Mouse (Mus musculus) bone marrow, adult 2 months (tissue): ENCODE results near the gene Sox9. TPM values are rescaled to one million over a fixed set of nuclear protein-coding genes. Genes with fewer than 3 reads are reported as not detected.

Experiments used
- H3K27ac ChIP-seq: fragments of 200-500 bp; 2 replicates; pipeline ENCODE4 v1.5.1; 2012; ENCODE audit warnings: low read depth, mild to moderate bottlenecking, control low read depth, inconsistent platforms, low read length; ENCODE audit not compliant: control insufficient read depth, poor library complexity, insufficient read depth
- H3K4me1 ChIP-seq: fragments of 200-500 bp; 2 replicates; pipeline ENCODE4 v1.6.1; 2011; ENCODE audit warnings: low read length; ENCODE audit not compliant: control insufficient read depth, insufficient read depth
- H3K4me3 ChIP-seq: fragments of 200-500 bp; replicated peaks from 2 replicates; pipeline ENCODE3; 2011; ENCODE audit warnings: mild to moderate bottlenecking, low read depth, low read length, control low read depth; ENCODE audit not compliant: control insufficient read depth
- CTCF ChIP-seq: fragments of 200-500 bp; IDR thresholded peaks from 2 replicates; pipeline ENCODE4 v1.5.1; 2011; ENCODE audit warnings: low read length, control low read depth; ENCODE audit not compliant: control insufficient read depth, insufficient read depth
- POLR2A ChIP-seq: fragments of 200-500 bp; IDR thresholded peaks from 2 replicates; pipeline ENCODE4 v1.6.1; 2011; ENCODE audit warnings: low read depth, mild to moderate bottlenecking, control low read depth, low read length, borderline replicate concordance; ENCODE audit not compliant: control insufficient read depth
- WGBS: fragments of 180-500 bp; shearing (Covaris S2); methylation state at CpG from one replicate; pipeline ENCODE4 v1.1.7; 2018; 5-methylcytosine and 5-hydroxymethylcytosine counted together
- polyA plus RNA-seq: library from polyadenylated mRNA; stranded (reverse); fragments of >200 nt; gene quantifications from 2 replicates; pipeline ENCODE4 v1.2.4, GENCODE M21; 2011; ENCODE audit warnings: low replicate concordance; ENCODE audit not compliant: missing spikeins, insufficient read depth, insufficient read length

Sox9 gene
- polyA plus RNA-seq, 1 experiment, result 0.97 TPM

GRCm38 (mm10) chr11:112810447-112811151 is 28.6 kb downstream of the Sox9 start:
- WGBS, result 4% methylated on average over 17 of the region's 17 CpGs
- Histone ChIP-seq H3K4me3 (no peak overlapping the region), H3K27ac (no peak overlapping the region), H3K4me1 (no peaks in the 10 kb centered on the region)
- no peak for TF ChIP-seq CTCF
- no peak for TF ChIP-seq POLR2A

DNA sequence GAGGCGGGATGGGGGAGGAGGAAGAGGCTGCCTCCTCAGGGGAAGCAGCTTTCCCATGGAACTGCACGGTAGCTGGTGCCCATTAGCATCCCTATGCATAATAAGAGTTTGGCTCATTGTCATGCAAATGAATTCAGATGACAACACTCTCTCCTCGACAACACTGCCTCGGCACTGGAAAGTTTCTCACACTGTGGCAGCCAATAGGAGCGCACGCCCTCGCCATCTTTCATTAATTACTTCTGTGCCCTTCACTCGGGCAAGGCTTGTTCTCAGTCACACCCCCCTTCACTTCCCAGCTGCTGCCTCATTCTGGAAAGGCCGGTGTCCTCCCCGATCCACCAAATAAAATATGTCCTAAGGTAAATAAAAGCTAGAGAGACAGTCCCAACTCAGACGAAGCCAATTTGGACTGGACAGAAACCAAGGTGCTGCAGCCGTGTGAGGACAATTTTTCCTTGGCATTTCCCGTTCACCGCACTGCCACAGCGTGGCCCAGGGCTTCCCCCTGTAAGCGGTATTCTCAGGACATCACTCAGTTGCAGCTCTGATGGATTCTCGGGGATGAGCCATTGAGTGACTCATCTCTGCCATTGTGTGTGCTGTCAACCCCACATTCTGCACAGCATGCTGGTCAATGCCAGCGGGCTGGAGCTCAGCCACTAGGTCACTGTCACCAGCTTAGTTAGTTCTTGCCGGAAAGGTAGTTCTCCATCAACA is 29.3 kb downstream of the Sox9 start:
- TF ChIP-seq CTCF (no peak), POLR2A (no peak)
- WGBS, result 7% methylated on average over 19 of the region's 19 CpGs
- H3K27ac ChIP-seq, result no peak overlapping the region
- H3K4me3 ChIP-seq, result no peak overlapping the region
- H3K4me1 ChIP-seq, result no peaks in the 10 kb centered on the region

DNA sequence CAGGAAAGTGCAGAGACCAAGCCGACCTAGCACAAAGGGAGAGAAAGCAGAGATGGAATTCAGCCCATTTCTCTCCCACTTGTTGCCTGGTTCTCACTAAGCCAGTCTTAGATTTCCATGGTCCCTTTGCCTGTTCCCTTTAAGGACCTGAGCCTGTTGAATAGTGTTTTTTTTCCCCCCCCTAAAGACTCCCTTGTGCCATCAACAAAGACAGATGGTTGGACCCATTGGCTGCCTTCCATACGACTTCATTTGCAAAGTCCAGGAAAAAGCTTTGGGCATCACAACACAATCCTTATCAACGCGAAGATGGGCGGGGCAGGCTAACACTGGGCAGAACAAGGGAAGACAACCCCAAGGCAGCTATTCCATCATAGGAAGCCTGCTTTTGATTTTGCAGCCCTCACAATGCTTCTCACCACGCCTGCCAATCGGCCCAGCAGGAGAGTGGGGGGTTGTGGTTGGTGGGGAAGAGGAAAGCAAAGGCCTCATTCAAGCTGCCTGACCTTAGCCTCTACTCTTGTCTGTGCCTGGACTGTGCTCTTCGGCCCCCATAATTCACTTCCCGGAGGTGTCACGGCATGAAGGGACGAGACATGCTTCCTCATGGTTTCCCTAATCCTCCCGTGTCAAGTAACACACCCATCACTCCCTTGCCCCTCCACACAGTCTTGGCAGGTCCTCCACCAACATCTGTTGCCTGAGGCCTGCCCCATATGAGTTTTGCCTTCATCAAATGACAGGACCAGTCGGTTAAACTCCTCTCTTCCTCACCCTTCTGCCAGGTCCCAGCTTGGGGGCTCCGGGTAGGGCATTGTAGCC is 36.0 kb downstream of the Sox9 start:
- no peak for TF ChIP-seq POLR2A
- no peak for TF ChIP-seq CTCF
- WGBS, result 72% methylated on average over 14 of the region's 14 CpGs
- Histone ChIP-seq H3K4me3 (no peak overlapping the region), H3K4me1 (no peaks in the 10 kb centered on the region), H3K27ac (no peak overlapping the region)

- no peak overlapping the region for H3K27ac ChIP-seq
- TF ChIP-seq CTCF, result no peak
- TF ChIP-seq POLR2A, result no peak
- no peak overlapping the region for H3K4me3 ChIP-seq
- H3K4me1 ChIP-seq, result no peaks in the 10 kb centered on the region
- 60% methylated on average over 7 of the region's 7 CpGs for WGBS
Observed at GRCm38 (mm10) chr11:112818651-112819270, 36.7 kb downstream of the Sox9 start.

DNA sequence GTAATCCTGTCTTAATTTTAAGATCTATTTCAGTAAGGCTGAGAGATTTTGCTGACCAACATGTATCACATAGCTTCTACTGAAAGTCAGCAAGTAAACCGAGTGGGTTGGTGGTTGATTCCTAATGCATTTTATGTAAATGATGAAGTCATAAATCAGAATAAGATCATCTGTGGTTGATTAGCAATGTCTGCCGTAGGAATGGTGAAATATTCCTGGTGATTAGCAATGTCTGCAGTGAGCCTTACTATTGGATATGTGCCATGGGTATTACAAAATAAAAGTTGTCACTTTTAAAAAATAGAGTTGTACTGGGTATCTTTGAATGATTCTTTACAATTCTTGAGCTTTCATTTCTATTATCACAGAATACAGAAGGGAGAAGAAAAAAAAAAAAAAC is 39.5 kb downstream of the Sox9 start:
- H3K4me1 ChIP-seq, result no peaks in the 10 kb centered on the region
- no peak overlapping the region for H3K27ac ChIP-seq
- H3K4me3 ChIP-seq, result no peak overlapping the region
- TF ChIP-seq POLR2A (no peak), CTCF (no peak)
- WGBS, result 72% methylated on average over 2 of the region's 2 CpGs

DNA sequence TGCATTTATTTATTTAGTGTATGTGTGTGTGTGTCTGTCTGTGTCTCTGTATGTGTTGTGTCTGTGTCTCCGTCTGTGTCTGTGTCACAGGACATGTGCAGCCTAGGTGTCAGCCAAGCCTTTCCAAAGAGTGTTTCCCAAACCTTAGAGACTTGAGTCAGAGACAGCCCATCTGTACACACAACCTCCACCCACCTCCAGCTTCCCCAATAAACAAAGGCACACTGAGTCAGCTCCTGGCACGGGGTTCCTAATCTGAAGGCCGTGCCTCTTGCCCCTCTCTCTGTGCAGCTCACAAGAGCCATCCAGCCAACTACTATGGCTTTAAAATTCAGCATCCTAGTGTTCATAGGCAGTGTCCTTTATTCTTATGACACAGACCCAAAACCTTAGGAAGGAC is 42.1 kb downstream of the Sox9 start:
- Histone ChIP-seq H3K27ac (no peak overlapping the region), H3K4me3 (no peak overlapping the region), H3K4me1 (no peaks in the 10 kb centered on the region)
- TF ChIP-seq POLR2A, result no peak
- no peak for TF ChIP-seq CTCF
- WGBS, result 77% methylated on average over 3 of the region's 3 CpGs

DNA sequence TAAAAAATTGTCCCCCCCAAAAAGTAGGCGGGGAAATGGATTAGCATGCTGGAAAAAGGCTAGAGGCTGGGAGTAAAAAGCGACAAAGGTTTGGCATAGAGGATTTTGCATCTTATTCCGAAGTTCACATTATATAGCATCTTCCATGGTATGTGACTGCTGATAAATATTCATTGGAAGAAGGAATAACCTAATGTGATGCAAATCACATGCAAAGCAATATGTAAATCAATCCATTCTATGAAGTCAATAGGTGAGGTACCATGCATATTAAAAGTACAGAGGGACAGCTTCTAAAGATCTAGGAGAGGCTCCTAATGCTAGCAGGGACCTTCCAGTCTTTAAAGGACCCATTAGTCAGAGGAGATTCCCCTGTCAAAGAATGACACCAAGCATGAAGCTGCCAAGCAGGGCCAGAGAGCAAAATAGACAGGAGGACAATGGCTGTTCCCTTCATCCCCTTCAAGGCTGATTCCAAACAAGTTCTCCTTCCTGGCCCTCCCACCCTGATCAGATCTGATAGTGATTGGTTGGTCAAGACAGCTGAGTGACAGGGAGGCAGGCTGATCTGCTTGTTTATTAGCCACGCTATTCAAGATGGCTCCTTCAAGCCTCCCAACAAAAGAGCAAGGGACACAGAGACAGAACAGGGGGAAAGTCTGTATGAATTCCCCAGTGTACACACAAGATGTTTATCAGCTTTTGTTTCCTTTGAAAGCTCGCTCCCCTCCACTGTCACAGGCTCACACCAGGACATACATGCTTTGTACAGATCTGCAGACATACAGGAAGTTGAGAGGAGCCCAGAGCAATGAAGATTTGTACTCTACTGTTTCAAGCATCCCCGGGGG is 44.4 kb downstream of the Sox9 start:
- Histone ChIP-seq H3K27ac (no peak overlapping the region), H3K4me1 (no peaks in the 10 kb centered on the region), H3K4me3 (no peak overlapping the region)
- 70% methylated on average over 6 of the region's 6 CpGs for WGBS
- TF ChIP-seq POLR2A (no peak), CTCF (no peak)
